Mouse (Mus musculus): ENCODE measurements around the gene Megf11. TPM values are rescaled to one million over a fixed set of nuclear protein-coding genes. Genes with fewer than 3 reads are reported as not detected.

Megf11 gene
- polyA plus RNA-seq, 1 experiment from 2014 or later = 0.92 TPM

GRCm38 (mm10) chr9:64537821-64538220 is 152.4 kb downstream of the Megf11 start:
- no peak overlapping the region for H3K9ac ChIP-seq (ENCODE audit: low read length)
- peaks cover 2% of the 10 kb centered on the region; the same call in 1 of the 2 replicates for H3K27me3 ChIP-seq (ENCODE audit: control insufficient read depth, insufficient read depth, low read length)
- no peaks in the 10 kb centered on the region; a peak in 1 of 4 replicates for H3K4me1 ChIP-seq (ENCODE audit: control insufficient read depth in 2 of 2, insufficient read depth in 2 of 2, low read length in 2 of 2)
- ATAC-seq (ENCODE audit: insufficient number of reproducible peaks, insufficient read depth, low FRiP score, low read depth) = no peak
- H3K27ac ChIP-seq (replicated peaks in 1 of 2; ENCODE audit: control insufficient read depth in 1 of 2, insufficient read depth in 1 of 2, low read depth in 2 of 2, low read length in 2 of 2) = no peak overlapping the region
- H3K9me3 ChIP-seq (ENCODE audit: control insufficient read depth, low read length) = no peaks in the 10 kb centered on the region
- no peaks in the 10 kb centered on the region for H3K36me3 ChIP-seq (ENCODE audit: control insufficient read depth, insufficient read depth, low read length)
- WGBS = 61% methylated on average over 4 of the region's 4 CpGs
- no peak overlapping the region for H3K4me3 ChIP-seq (ENCODE audit: control insufficient read depth in 1 of 2, insufficient read depth in 1 of 2, low read depth in 1 of 2, low read length in 2 of 2)
- no peak overlapping the region for H3K4me2 ChIP-seq (ENCODE audit: low read length)

GRCm38 (mm10) chr9:64542246-64542645 is 156.8 kb downstream of the Megf11 start:
- Histone ChIP-seq H3K36me3 (ENCODE audit: control insufficient read depth, insufficient read depth, low read length) (no peaks in the 10 kb centered on the region), H3K4me2 (ENCODE audit: low read length) (no peak overlapping the region), H3K4me1 (ENCODE audit: control insufficient read depth in 2 of 2, insufficient read depth in 2 of 2, low read length in 2 of 2) (peaks cover 0 to 2% of the 10 kb centered on the region in 2 experiments; a peak in 2 of 4 replicates), H3K9ac (ENCODE audit: low read length) (no peak overlapping the region), H3K4me3 (ENCODE audit: control insufficient read depth in 1 of 2, insufficient read depth in 1 of 2, low read depth in 1 of 2, low read length in 2 of 2) (no peak overlapping the region), H3K9me3 (ENCODE audit: control insufficient read depth, low read length) (no peaks in the 10 kb centered on the region), H3K27ac (replicated peaks in 1 of 2; ENCODE audit: control insufficient read depth in 1 of 2, insufficient read depth in 1 of 2, low read depth in 2 of 2, low read length in 2 of 2) (no peak overlapping the region), H3K27me3 (ENCODE audit: control insufficient read depth, insufficient read depth, low read length) (peaks cover 4% of the 10 kb centered on the region; the same call in 1 of the 2 replicates)
- 72% methylated on average over 4 of the region's 4 CpGs for WGBS
- ATAC-seq (ENCODE audit: insufficient number of reproducible peaks, insufficient read depth, low FRiP score, low read depth) = no peak

DNA sequence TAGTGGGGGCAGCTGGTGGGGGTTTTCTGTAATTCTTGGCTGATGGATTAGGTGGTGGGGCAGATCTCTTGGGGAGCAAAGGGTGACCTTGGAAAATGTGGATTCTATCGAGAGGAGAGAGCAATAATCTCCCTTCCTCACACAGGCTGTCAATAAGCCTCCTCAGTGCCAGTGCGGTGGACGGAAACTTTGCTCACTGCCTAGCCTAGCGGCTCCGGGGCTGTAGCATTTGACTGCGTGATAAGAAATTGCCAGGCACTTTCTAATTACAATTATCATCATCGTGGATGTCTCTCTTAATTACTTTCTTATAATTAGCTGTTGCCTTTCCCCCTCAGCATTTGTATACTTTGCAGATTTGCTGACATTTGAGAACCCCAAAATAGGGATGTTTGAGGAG is 157.7 kb downstream of the Megf11 start:
- ATAC-seq (ENCODE audit: insufficient number of reproducible peaks, insufficient read depth, low FRiP score, low read depth) = no peak
- 9% methylated on average over 7 of the region's 7 CpGs for WGBS
- no peak overlapping the region for H3K27ac ChIP-seq (replicated peaks in 1 of 2; ENCODE audit: control insufficient read depth in 1 of 2, insufficient read depth in 1 of 2, low read depth in 2 of 2, low read length in 2 of 2)
- no peak overlapping the region for H3K4me3 ChIP-seq (ENCODE audit: control insufficient read depth in 1 of 2, insufficient read depth in 1 of 2, low read depth in 1 of 2, low read length in 2 of 2)
- no peak overlapping the region for H3K4me2 ChIP-seq (ENCODE audit: low read length)
- H3K27me3 ChIP-seq (ENCODE audit: control insufficient read depth, insufficient read depth, low read length) = peaks cover 4% of the 10 kb centered on the region; the same call in 1 of the 2 replicates
- H3K9me3 ChIP-seq (ENCODE audit: control insufficient read depth, low read length) = no peaks in the 10 kb centered on the region
- H3K9ac ChIP-seq (ENCODE audit: low read length) = no peak overlapping the region
- H3K36me3 ChIP-seq (ENCODE audit: control insufficient read depth, insufficient read depth, low read length) = no peaks in the 10 kb centered on the region
- H3K4me1 ChIP-seq (ENCODE audit: control insufficient read depth in 2 of 2, insufficient read depth in 2 of 2, low read length in 2 of 2) = peaks cover 0 to 2% of the 10 kb centered on the region in 2 experiments; a peak in 2 of 4 replicates

DNA sequence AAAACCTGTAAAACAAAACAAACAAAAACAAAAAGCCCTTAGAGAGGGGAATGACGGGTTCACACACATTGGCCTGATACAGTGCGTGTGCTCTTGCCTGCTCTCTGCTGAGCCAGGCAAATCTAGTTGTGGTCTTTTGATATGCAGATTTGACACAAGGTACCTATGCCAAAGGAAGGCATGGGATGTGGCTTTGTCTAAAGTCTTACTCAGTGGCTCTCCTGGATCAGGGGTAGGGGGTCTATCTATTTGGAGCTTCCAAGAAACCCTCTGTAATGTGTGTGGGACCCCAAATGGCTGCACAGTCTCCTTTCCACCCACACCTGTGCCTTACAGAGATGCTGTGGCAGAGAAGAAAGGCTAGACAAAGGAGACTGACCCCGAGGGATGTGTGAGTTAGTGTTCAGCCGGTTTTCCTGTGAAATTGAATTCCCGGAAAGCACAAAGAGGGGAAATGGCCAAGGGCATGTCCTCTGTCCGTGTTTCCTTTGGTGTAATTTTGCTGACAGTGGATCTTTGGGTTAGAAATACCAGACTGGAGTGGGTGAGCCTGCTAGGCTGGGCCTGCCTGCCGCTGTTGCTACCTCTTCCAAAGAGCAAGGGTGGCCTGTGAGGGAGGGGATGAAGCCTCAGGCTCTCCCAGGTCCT is 161.0 kb downstream of the Megf11 start:
- 63% methylated on average over 7 of the region's 7 CpGs for WGBS
- H3K4me3 ChIP-seq (ENCODE audit: control insufficient read depth in 1 of 2, insufficient read depth in 1 of 2, low read depth in 1 of 2, low read length in 2 of 2) = no peak overlapping the region
- H3K9me3 ChIP-seq (ENCODE audit: control insufficient read depth, low read length) = no peaks in the 10 kb centered on the region
- ATAC-seq (ENCODE audit: insufficient number of reproducible peaks, insufficient read depth, low FRiP score, low read depth) = no peak; the same call in 1 of the 2 replicates
- peak overlapping the region; percentile 45 to 58 for H3K27ac ChIP-seq (replicated peaks in 1 of 2; ENCODE audit: control insufficient read depth in 1 of 2, insufficient read depth in 1 of 2, low read depth in 2 of 2, low read length in 2 of 2)
- H3K4me1 ChIP-seq (ENCODE audit: control insufficient read depth in 2 of 2, insufficient read depth in 2 of 2, low read length in 2 of 2) = peaks cover 0 to 2% of the 10 kb centered on the region in 2 experiments; a peak in 2 of 4 replicates
- H3K36me3 ChIP-seq (ENCODE audit: control insufficient read depth, insufficient read depth, low read length) = no peaks in the 10 kb centered on the region
- peaks cover 4% of the 10 kb centered on the region; the same call in 1 of the 2 replicates for H3K27me3 ChIP-seq (ENCODE audit: control insufficient read depth, insufficient read depth, low read length)
- no peak overlapping the region for H3K4me2 ChIP-seq (ENCODE audit: low read length)
- no peak overlapping the region for H3K9ac ChIP-seq (ENCODE audit: low read length)

DNA sequence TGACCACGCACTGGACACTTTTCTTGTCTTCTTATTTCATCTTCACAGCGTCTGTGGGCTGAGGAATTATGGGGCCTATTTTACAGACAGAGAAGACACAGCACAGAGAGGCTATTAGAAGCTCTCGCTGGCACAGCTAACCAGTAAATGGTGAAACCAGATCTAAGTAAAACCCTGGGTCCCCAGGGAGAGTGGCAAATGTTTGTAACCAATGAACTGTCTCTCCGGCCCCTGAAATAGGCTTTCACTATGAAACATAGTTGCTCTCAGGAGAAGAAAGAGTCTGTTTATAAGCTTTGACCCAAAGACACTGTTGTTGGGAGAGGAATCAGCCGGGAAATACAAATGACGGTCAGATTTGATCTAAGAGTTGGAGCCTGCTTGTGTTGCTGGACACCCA is 162.9 kb downstream of the Megf11 start:
- no peak overlapping the region for H3K4me2 ChIP-seq (ENCODE audit: low read length)
- ATAC-seq (ENCODE audit: insufficient number of reproducible peaks, insufficient read depth, low FRiP score, low read depth) = no peak
- no peak overlapping the region for H3K4me3 ChIP-seq (ENCODE audit: control insufficient read depth in 1 of 2, insufficient read depth in 1 of 2, low read depth in 1 of 2, low read length in 2 of 2)
- no peaks in the 10 kb centered on the region for H3K27me3 ChIP-seq (ENCODE audit: control insufficient read depth, insufficient read depth, low read length)
- no peak overlapping the region for H3K27ac ChIP-seq (replicated peaks in 1 of 2; ENCODE audit: control insufficient read depth in 1 of 2, insufficient read depth in 1 of 2, low read depth in 2 of 2, low read length in 2 of 2)
- H3K36me3 ChIP-seq (ENCODE audit: control insufficient read depth, insufficient read depth, low read length) = no peaks in the 10 kb centered on the region
- no peak overlapping the region for H3K9ac ChIP-seq (ENCODE audit: low read length)
- peaks cover 0 to 2% of the 10 kb centered on the region in 2 experiments; a peak in 2 of 4 replicates for H3K4me1 ChIP-seq (ENCODE audit: control insufficient read depth in 2 of 2, insufficient read depth in 2 of 2, low read length in 2 of 2)
- no peaks in the 10 kb centered on the region for H3K9me3 ChIP-seq (ENCODE audit: control insufficient read depth, low read length)
- 82% methylated on average over 6 of the region's 6 CpGs for WGBS

GRCm38 (mm10) chr9:64551307-64551706 is 165.9 kb downstream of the Megf11 start:
- no peak for ATAC-seq (ENCODE audit: insufficient number of reproducible peaks, insufficient read depth, low FRiP score, low read depth)
- H3K4me1 ChIP-seq (ENCODE audit: control insufficient read depth in 2 of 2, insufficient read depth in 2 of 2, low read length in 2 of 2) = peaks cover 0 to 2% of the 10 kb centered on the region in 2 experiments; a peak in 2 of 4 replicates
- H3K27me3 ChIP-seq (ENCODE audit: control insufficient read depth, insufficient read depth, low read length) = no peaks in the 10 kb centered on the region
- no peak overlapping the region for H3K4me2 ChIP-seq (ENCODE audit: low read length)
- no peaks in the 10 kb centered on the region for H3K36me3 ChIP-seq (ENCODE audit: control insufficient read depth, insufficient read depth, low read length)
- H3K9ac ChIP-seq (ENCODE audit: low read length) = no peak overlapping the region
- no peak overlapping the region for H3K4me3 ChIP-seq (ENCODE audit: control insufficient read depth in 1 of 2, insufficient read depth in 1 of 2, low read depth in 1 of 2, low read length in 2 of 2)
- no peaks in the 10 kb centered on the region for H3K9me3 ChIP-seq (ENCODE audit: control insufficient read depth, low read length)
- H3K27ac ChIP-seq (replicated peaks in 1 of 2; ENCODE audit: control insufficient read depth in 1 of 2, insufficient read depth in 1 of 2, low read depth in 2 of 2, low read length in 2 of 2) = no peak overlapping the region
- WGBS = 85% methylated on average over 1 of the region's 1 CpGs

GRCm38 (mm10) chr9:64552046-64552445 is 166.6 kb downstream of the Megf11 start:
- Histone ChIP-seq H3K27me3 (ENCODE audit: control insufficient read depth, insufficient read depth, low read length) (no peaks in the 10 kb centered on the region), H3K4me1 (ENCODE audit: control insufficient read depth in 2 of 2, insufficient read depth in 2 of 2, low read length in 2 of 2) (no peaks in the 10 kb centered on the region; a peak in 1 of 4 replicates), H3K36me3 (ENCODE audit: control insufficient read depth, insufficient read depth, low read length) (no peaks in the 10 kb centered on the region), H3K9me3 (ENCODE audit: control insufficient read depth, low read length) (no peaks in the 10 kb centered on the region), H3K27ac (replicated peaks in 1 of 2; ENCODE audit: control insufficient read depth in 1 of 2, insufficient read depth in 1 of 2, low read depth in 2 of 2, low read length in 2 of 2) (no peak overlapping the region), H3K4me3 (ENCODE audit: control insufficient read depth in 1 of 2, insufficient read depth in 1 of 2, low read depth in 1 of 2, low read length in 2 of 2) (no peak overlapping the region), H3K4me2 (ENCODE audit: low read length) (no peak overlapping the region), H3K9ac (ENCODE audit: low read length) (no peak overlapping the region)
- 56% methylated on average over 4 of the region's 4 CpGs for WGBS
- ATAC-seq (ENCODE audit: insufficient number of reproducible peaks, insufficient read depth, low FRiP score, low read depth) = no peak

GRCm38 (mm10) chr9:64553441-64553840 is 168.0 kb downstream of the Megf11 start:
- Histone ChIP-seq H3K9ac (ENCODE audit: low read length) (no peak overlapping the region), H3K36me3 (ENCODE audit: control insufficient read depth, insufficient read depth, low read length) (no peaks in the 10 kb centered on the region), H3K4me3 (ENCODE audit: control insufficient read depth in 1 of 2, insufficient read depth in 1 of 2, low read depth in 1 of 2, low read length in 2 of 2) (no peak overlapping the region), H3K9me3 (ENCODE audit: control insufficient read depth, low read length) (no peaks in the 10 kb centered on the region), H3K4me1 (ENCODE audit: control insufficient read depth in 2 of 2, insufficient read depth in 2 of 2, low read length in 2 of 2) (no peaks in the 10 kb centered on the region), H3K27me3 (ENCODE audit: control insufficient read depth, insufficient read depth, low read length) (no peaks in the 10 kb centered on the region), H3K4me2 (ENCODE audit: low read length) (no peak overlapping the region), H3K27ac (replicated peaks in 1 of 2; ENCODE audit: control insufficient read depth in 1 of 2, insufficient read depth in 1 of 2, low read depth in 2 of 2, low read length in 2 of 2) (no peak overlapping the region)
- 72% methylated on average over 4 of the region's 4 CpGs for WGBS
- no peak for ATAC-seq (ENCODE audit: insufficient number of reproducible peaks, insufficient read depth, low FRiP score, low read depth)

Measured in heart, embryonic 14.5 days (tissue).